Mouse (Mus musculus): ENCODE measurements at regions not wholly inside any gene's neighbourhood (a gene's known extent, or its start where the extent isn't known, plus 50 kb on each side); places are given as distances from the start of the nearest gene placed in this dataset.
A peak's percentile ranks its signal among the peaks of the same experiment; 100 is the strongest.

GRCm38 (mm10) chr12:40898414-40899027, 125.4 kb upstream of the Immp2l start:
- no peaks in the 10 kb centered on the region for H3K79me2 ChIP-seq (ENCODE audit: control insufficient read depth, insufficient read depth, low read length)
- no peak overlapping the region for H3K4me3 ChIP-seq (ENCODE audit: insufficient read depth, low read depth, low read length)
- H3K27ac ChIP-seq (replicated peaks; ENCODE audit: insufficient read depth, low read depth, low read length) = no peak overlapping the region
- no peak overlapping the region for H3K9ac ChIP-seq (ENCODE audit: low read depth, low read length)
- TF ChIP-seq CTCF (IDR thresholded peaks at IDR 0.05; ENCODE audit: low read depth, low read length) (no peak), POLR2A (IDR thresholded peaks at IDR 0.05; ENCODE audit: extremely low read depth, insufficient read depth, low read length) (no peak)
- no peaks in the 10 kb centered on the region for H3K4me1 ChIP-seq (ENCODE audit: control insufficient read depth, insufficient read depth, low read length)
- WGBS = 86% methylated on average over 8 of the region's 8 CpGs
- no peaks in the 10 kb centered on the region for H3K27me3 ChIP-seq (ENCODE audit: control insufficient read depth, insufficient read depth, low read length)
- DNase-seq (ENCODE audit: extremely low read depth, low read depth, low spot score) = no peak
- no peaks in the 10 kb centered on the region for H3K36me3 ChIP-seq (ENCODE audit: control insufficient read depth, insufficient read depth, low read length)

- no peak overlapping the region for H3K9ac ChIP-seq (ENCODE audit: low read depth, low read length)
- H3K27ac ChIP-seq (replicated peaks; ENCODE audit: insufficient read depth, low read depth, low read length) = no peak overlapping the region
- 78% methylated on average over 1 of the region's 1 CpGs for WGBS
- H3K27me3 ChIP-seq (ENCODE audit: control insufficient read depth, insufficient read depth, low read length) = no peaks in the 10 kb centered on the region
- H3K4me1 ChIP-seq (ENCODE audit: control insufficient read depth, insufficient read depth, low read length) = no peaks in the 10 kb centered on the region; the same call in 1 of the 2 replicates
- H3K4me3 ChIP-seq (ENCODE audit: insufficient read depth, low read depth, low read length) = no peak overlapping the region
- DNase-seq (ENCODE audit: extremely low read depth, low read depth, low spot score) = no peak
- TF ChIP-seq CTCF (IDR thresholded peaks at IDR 0.05; ENCODE audit: low read depth, low read length) = no peak
- no peak for TF ChIP-seq POLR2A (IDR thresholded peaks at IDR 0.05; ENCODE audit: extremely low read depth, insufficient read depth, low read length)
- H3K36me3 ChIP-seq (ENCODE audit: control insufficient read depth, insufficient read depth, low read length) = no peaks in the 10 kb centered on the region
- H3K79me2 ChIP-seq (ENCODE audit: control insufficient read depth, insufficient read depth, low read length) = no peaks in the 10 kb centered on the region
These were observed 118.1 kb upstream of the Immp2l start for GRCm38 (mm10) chr12:40905650-40906338.

- Histone ChIP-seq H3K36me3 (ENCODE audit: control insufficient read depth, insufficient read depth, low read length) (no peaks in the 10 kb centered on the region), H3K4me1 (ENCODE audit: control insufficient read depth, insufficient read depth, low read length) (no peaks in the 10 kb centered on the region; the same call in 1 of the 2 replicates), H3K27me3 (ENCODE audit: control insufficient read depth, insufficient read depth, low read length) (no peaks in the 10 kb centered on the region), H3K79me2 (ENCODE audit: control insufficient read depth, insufficient read depth, low read length) (no peaks in the 10 kb centered on the region), H3K27ac (replicated peaks; ENCODE audit: insufficient read depth, low read depth, low read length) (no peak overlapping the region), H3K9ac (ENCODE audit: low read depth, low read length) (no peak overlapping the region), H3K4me3 (ENCODE audit: insufficient read depth, low read depth, low read length) (no peak overlapping the region)
- no peak for DNase-seq (ENCODE audit: extremely low read depth, low read depth, low spot score)
- 82% methylated on average over 2 of the region's 2 CpGs for WGBS
- no peak for TF ChIP-seq CTCF (IDR thresholded peaks at IDR 0.05; ENCODE audit: low read depth, low read length)
- TF ChIP-seq POLR2A (IDR thresholded peaks at IDR 0.05; ENCODE audit: extremely low read depth, insufficient read depth, low read length) = no peak
These were observed 117.1 kb upstream of the Immp2l start for GRCm38 (mm10) chr12:40906807-40907206.

- no peak overlapping the region for H3K9ac ChIP-seq (ENCODE audit: low read depth, low read length)
- H3K27me3 ChIP-seq (ENCODE audit: control insufficient read depth, insufficient read depth, low read length) = no peaks in the 10 kb centered on the region
- DNase-seq (ENCODE audit: extremely low read depth, low read depth, low spot score) = peak; percentile 2
- H3K4me3 ChIP-seq (ENCODE audit: insufficient read depth, low read depth, low read length) = no peak overlapping the region
- no peaks in the 10 kb centered on the region; the same call in 1 of the 2 replicates for H3K4me1 ChIP-seq (ENCODE audit: control insufficient read depth, insufficient read depth, low read length)
- H3K36me3 ChIP-seq (ENCODE audit: control insufficient read depth, insufficient read depth, low read length) = no peaks in the 10 kb centered on the region
- 78% methylated on average over 9 of the region's 9 CpGs for WGBS
- no peaks in the 10 kb centered on the region for H3K79me2 ChIP-seq (ENCODE audit: control insufficient read depth, insufficient read depth, low read length)
- TF ChIP-seq CTCF (IDR thresholded peaks at IDR 0.05; ENCODE audit: low read depth, low read length) = no peak
- no peak for TF ChIP-seq POLR2A (IDR thresholded peaks at IDR 0.05; ENCODE audit: extremely low read depth, insufficient read depth, low read length)
- no peak overlapping the region for H3K27ac ChIP-seq (replicated peaks; ENCODE audit: insufficient read depth, low read depth, low read length)
These were observed 114.8 kb upstream of the Immp2l start for GRCm38 (mm10) chr12:40908809-40909795.

GRCm38 (mm10) chr12:40917486-40917885, 106.4 kb upstream of the Immp2l start:
- Histone ChIP-seq H3K4me3 (ENCODE audit: insufficient read depth, low read depth, low read length) (no peak overlapping the region), H3K27ac (replicated peaks; ENCODE audit: insufficient read depth, low read depth, low read length) (no peak overlapping the region), H3K9ac (ENCODE audit: low read depth, low read length) (no peak overlapping the region), H3K4me1 (ENCODE audit: control insufficient read depth, insufficient read depth, low read length) (no peaks in the 10 kb centered on the region), H3K79me2 (ENCODE audit: control insufficient read depth, insufficient read depth, low read length) (no peaks in the 10 kb centered on the region), H3K27me3 (ENCODE audit: control insufficient read depth, insufficient read depth, low read length) (no peaks in the 10 kb centered on the region), H3K36me3 (ENCODE audit: control insufficient read depth, insufficient read depth, low read length) (no peaks in the 10 kb centered on the region)
- DNase-seq (ENCODE audit: extremely low read depth, low read depth, low spot score) = no peak
- TF ChIP-seq CTCF (IDR thresholded peaks at IDR 0.05; ENCODE audit: low read depth, low read length) (no peak), POLR2A (IDR thresholded peaks at IDR 0.05; ENCODE audit: extremely low read depth, insufficient read depth, low read length) (no peak)
- WGBS = 90% methylated on average over 3 of the region's 3 CpGs
